In the genomic region with DNA sequence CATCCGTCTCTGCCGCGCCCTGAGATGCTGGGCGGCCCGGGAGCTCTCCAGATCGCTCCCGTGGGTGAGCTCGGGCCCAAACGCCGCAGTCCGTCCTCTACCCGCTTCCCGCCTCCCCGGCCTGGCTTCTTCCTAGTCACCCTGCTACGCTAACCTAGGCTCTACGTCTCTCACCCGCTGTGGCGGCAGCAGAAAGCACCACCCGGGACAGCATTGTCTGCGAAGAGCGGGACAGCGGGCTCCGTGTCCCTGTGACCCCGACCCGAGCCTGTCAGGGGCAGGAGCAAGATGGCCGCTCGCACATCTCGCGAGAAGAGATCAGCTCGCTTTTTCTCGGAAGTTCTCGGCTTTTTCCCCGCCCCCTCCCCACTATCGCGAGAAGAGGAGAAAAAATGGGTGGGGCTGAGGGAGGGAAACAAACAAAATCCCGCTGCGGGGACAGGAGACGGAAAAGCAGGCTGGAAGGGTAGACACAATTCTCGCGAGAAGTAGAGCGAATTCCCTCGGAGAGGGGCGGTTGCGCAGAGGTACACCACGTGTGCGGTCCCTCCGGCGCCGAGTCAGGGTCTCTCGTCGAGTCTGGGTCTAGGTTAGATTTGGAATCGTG, we compare ENCODE assay signal across 8 mouse cellular contexts. TPM values are rescaled to one million over a fixed set of nuclear protein-coding genes. Genes with fewer than 3 reads are reported as not detected.
A peak's percentile ranks its signal among the peaks of the same experiment; 100 is the strongest.
DNase-seq lines count a peak whose midpoint lies in the region; ATAC-seq and TF ChIP-seq lines count a peak whose summit lies in the region.

A gene (plus strand): TSS at position 396 of the 607 bp plus-strand sequence.

- peaks cover 43% of the 10 kb centered on the region for H3K36me3 ChIP-seq in embryonic facial prominence, embryonic 13.5 days
- peaks cover 4% of the 10 kb centered on the region; the same call in 1 of the 2 replicates for H3K36me3 ChIP-seq in kidney, adult 2 months (ENCODE audit: control insufficient read depth, insufficient read depth, low read length)
- H3K36me3 ChIP-seq in limb, embryonic 12.5 days: peaks cover 51% of the 10 kb centered on the region
- H3K36me3 ChIP-seq in midbrain, embryonic 15.5 days (replicated peaks): peaks cover 33% of the 10 kb centered on the region
- peaks cover 16% of the 10 kb centered on the region for H3K36me3 ChIP-seq in spleen, adult 2 months (ENCODE audit: control insufficient read depth, insufficient read depth, low read length)

- WGBS in embryonic facial prominence, embryonic 13.5 days: under 1% methylated on average over 52 of the region's 52 CpGs
- under 1% methylated on average over 52 of the region's 52 CpGs for WGBS in kidney, adult 2 months
- WGBS in limb, embryonic 12.5 days: under 1% methylated on average over 52 of the region's 52 CpGs
- under 1% methylated on average over 52 of the region's 52 CpGs for WGBS in midbrain, embryonic 15.5 days
- WGBS in spleen, adult 2 months: under 1% methylated on average over 52 of the region's 52 CpGs

- TF ChIP-seq CTCF in kidney, adult 2 months (conservative IDR thresholded peaks at IDR 0.05; ENCODE audit: insufficient read depth, insufficient read length, low read depth, low read length): no peak
- TF ChIP-seq CTCF in spleen, adult 2 months (IDR thresholded peaks at IDR 0.05; ENCODE audit: extremely low read depth, insufficient read depth, insufficient read length, insufficient replicate concordance): no peak

- H3K4me3 ChIP-seq in embryonic facial prominence, embryonic 13.5 days: peak within 1 kb of the TSS; percentile 92
- peak within 1 kb of the TSS; percentile 82 for H3K4me3 ChIP-seq in kidney, adult 2 months (ENCODE audit: insufficient read depth, low read depth, low read length)
- H3K4me3 ChIP-seq in limb, embryonic 12.5 days (replicated peaks): peak within 1 kb of the TSS; percentile 75
- H3K4me3 ChIP-seq in midbrain, embryonic 15.5 days: peak within 1 kb of the TSS; percentile 87
- H3K4me3 ChIP-seq in spleen, adult 2 months (ENCODE audit: extremely low read depth, insufficient read depth, insufficient read length): peak within 1 kb of the TSS; percentile 82

- peak; percentile 89 for TF ChIP-seq POLR2A in kidney, adult 2 months (IDR thresholded peaks at IDR 0.05; ENCODE audit: low read depth, low read length)
- TF ChIP-seq POLR2A in spleen, adult 2 months (IDR thresholded peaks at IDR 0.05; ENCODE audit: low read depth, low read length): peak; percentile 85

- peak within 1 kb of the TSS; percentile 86 for H3K27ac ChIP-seq in embryonic facial prominence, embryonic 13.5 days
- H3K27ac ChIP-seq in kidney, adult 2 months (ENCODE audit: insufficient read depth, low read depth, low read length): peak within 1 kb of the TSS; percentile 98
- H3K27ac ChIP-seq in limb, embryonic 12.5 days: peak within 1 kb of the TSS; percentile 81
- peak within 1 kb of the TSS; percentile 92 for H3K27ac ChIP-seq in midbrain, embryonic 15.5 days
- H3K27ac ChIP-seq in spleen, adult 2 months (ENCODE audit: insufficient read depth, low read length): peak within 1 kb of the TSS; percentile 92

- H3K4me1 ChIP-seq in embryonic facial prominence, embryonic 13.5 days: peaks cover 25% of the 10 kb centered on the region
- peaks cover 11% of the 10 kb centered on the region for H3K4me1 ChIP-seq in kidney, adult 2 months (ENCODE audit: control insufficient read depth, insufficient read depth, low read length)
- H3K4me1 ChIP-seq in limb, embryonic 12.5 days (replicated peaks): peaks cover 16% of the 10 kb centered on the region
- H3K4me1 ChIP-seq in midbrain, embryonic 15.5 days: peaks cover 39% of the 10 kb centered on the region
- H3K4me1 ChIP-seq in spleen, adult 2 months (ENCODE audit: control insufficient read depth, insufficient read depth, insufficient read length): peaks cover 4% of the 10 kb centered on the region; the same call in 1 of the 2 replicates

- ATAC-seq in embryonic facial prominence, embryonic 13.5 days (ENCODE audit: insufficient number of reproducible peaks, insufficient read depth, low FRiP score, low TSS enrichment, low read depth): peak; percentile 95
- ATAC-seq in limb, embryonic 12.5 days (ENCODE audit: insufficient number of reproducible peaks, insufficient read depth, low FRiP score, low TSS enrichment, low read depth): peak; percentile 95
- peak; percentile 98 for ATAC-seq in midbrain, embryonic 15.5 days (replicated peaks)

- H3K27me3 ChIP-seq in embryonic facial prominence, embryonic 13.5 days: no peaks in the 10 kb centered on the region
- no peaks in the 10 kb centered on the region for H3K27me3 ChIP-seq in kidney, adult 2 months (replicated peaks; ENCODE audit: control insufficient read depth, insufficient read depth, low read length)
- H3K27me3 ChIP-seq in limb, embryonic 12.5 days: no peaks in the 10 kb centered on the region
- no peaks in the 10 kb centered on the region for H3K27me3 ChIP-seq in midbrain, embryonic 15.5 days (replicated peaks)
- no peaks in the 10 kb centered on the region for H3K27me3 ChIP-seq in spleen, adult 2 months (ENCODE audit: control insufficient read depth, insufficient read depth, low read length)

- no peaks in the 10 kb centered on the region for H3K9me3 ChIP-seq in embryonic facial prominence, embryonic 13.5 days
- no peaks in the 10 kb centered on the region for H3K9me3 ChIP-seq in limb, embryonic 12.5 days
- no peaks in the 10 kb centered on the region for H3K9me3 ChIP-seq in midbrain, embryonic 15.5 days

- peak within 1 kb of the TSS; percentile 97 for H3K9ac ChIP-seq in embryonic facial prominence, embryonic 13.5 days
- H3K9ac ChIP-seq in limb, embryonic 12.5 days (replicated peaks): peak within 1 kb of the TSS; percentile 93
- peak within 1 kb of the TSS; percentile 98 for H3K9ac ChIP-seq in midbrain, embryonic 15.5 days

- peak; percentile 94 for DNase-seq in 3134 (ENCODE audit: extremely low read depth, insufficient read length, low spot score)
- DNase-seq in adrenal gland, postnatal 36 days: peak; percentile 94 to 96
- DNase-seq in heart, adult 18-20 months: peak; percentile 97 to 99
- peak; percentile 98 for DNase-seq in kidney, adult 2 months
- peak; percentile 87 to 99 for DNase-seq in spleen, adult 2 months (ENCODE audit: low read depth in 1 of 2, low spot score in 2 of 2)

- H3K4me2 ChIP-seq in embryonic facial prominence, embryonic 13.5 days: peak within 1 kb of the TSS; percentile 90
- peak within 1 kb of the TSS; percentile 86 for H3K4me2 ChIP-seq in limb, embryonic 12.5 days
- H3K4me2 ChIP-seq in midbrain, embryonic 15.5 days: peak within 1 kb of the TSS; percentile 73

RNA-seq across cellular contexts. Expression of the gene that starts here (rescaled TPM):
- total RNA-seq in adrenal gland, postnatal 36 days (2021): 10 to 100 TPM; 65.5 to 68.3 TPM
- 121 and 124 TPM in 2 replicates for polyA plus RNA-seq in embryonic facial prominence, embryonic 13.5 days (2015; fragmentation: Nextera tagmentation; extraction: Ambion mirVana)
- 10 to 100 TPM; 40.8 to 51.0 TPM for total RNA-seq in heart, adult 18-20 months (2021)
- 28.6 and 36.4 TPM in 2 replicates for polyA plus RNA-seq in kidney, adult 2 months (2012; rRNA removed)
- polyA plus RNA-seq in limb, embryonic 12.5 days (2016; fragmentation: Nextera tagmentation; extraction: Ambion mirVana): 111 and 117 TPM in 2 replicates
- polyA plus RNA-seq in midbrain, embryonic 15.5 days (2015; fragmentation: Nextera tagmentation; extraction: Ambion mirVana): 100 and 101 TPM in 2 replicates
- polyA plus RNA-seq in spleen, adult 2 months (2012; rRNA removed): 25.7 and 36.5 TPM in 2 replicates

Comparison
In these comparisons a context has a peak if more than half of its experiments do, and no peak if none do; other contexts are left out.
1. Peak in every context shown above with its lines: DNase-seq, ATAC-seq, H3K4me3 ChIP-seq and H3K27ac ChIP-seq.